Mouse (Mus musculus): Measurements from ENCODE around the gene Slc44a5. TPM values are rescaled to one million over a fixed set of nuclear protein-coding genes. Genes with fewer than 3 reads are reported as not detected.
"Not testable (repeated sequence)": the region's sequence is repeated elsewhere in the genome, so short reads cannot be mapped to it uniquely, and the experiment has no call there.

Gene Slc44a5
- total RNA-seq, 2 experiments from 2014 or later: 18.9 to 23.0 TPM

GRCm38 (mm10) chr3:154149778-154150177 is 176.5 kb downstream of the Slc44a5 start:
- intact Hi-C loops (cut with DNase I): no loop called here
- no peak for DNase-seq

GRCm38 (mm10) chr3:154153541-154153940 is 180.3 kb downstream of the Slc44a5 start:
- DNase-seq; intact Hi-C loops (cut with DNase I): not testable (repeated sequence)

DNA sequence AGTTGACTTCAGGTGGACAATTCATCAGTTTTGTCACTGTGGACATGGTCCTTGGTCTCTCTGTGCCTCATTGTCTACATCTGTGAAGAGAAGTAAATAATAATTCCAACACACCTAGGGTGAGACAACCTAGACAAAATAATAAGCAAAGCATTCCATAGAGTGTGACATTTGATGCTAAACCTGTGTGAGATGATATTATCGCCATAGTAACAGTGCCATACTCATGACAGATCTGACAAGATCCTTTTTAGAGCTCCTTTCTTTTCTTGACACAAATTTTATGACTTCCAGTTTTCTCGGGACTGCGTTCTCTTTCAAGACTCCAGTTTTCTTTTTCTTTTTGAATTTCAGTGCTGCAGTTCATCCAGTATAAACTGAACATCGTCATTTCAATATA is 192.6 kb downstream of the Slc44a5 start:
- intact Hi-C loops (cut with DNase I): no loop called here
- DNase-seq: no peak

DNA sequence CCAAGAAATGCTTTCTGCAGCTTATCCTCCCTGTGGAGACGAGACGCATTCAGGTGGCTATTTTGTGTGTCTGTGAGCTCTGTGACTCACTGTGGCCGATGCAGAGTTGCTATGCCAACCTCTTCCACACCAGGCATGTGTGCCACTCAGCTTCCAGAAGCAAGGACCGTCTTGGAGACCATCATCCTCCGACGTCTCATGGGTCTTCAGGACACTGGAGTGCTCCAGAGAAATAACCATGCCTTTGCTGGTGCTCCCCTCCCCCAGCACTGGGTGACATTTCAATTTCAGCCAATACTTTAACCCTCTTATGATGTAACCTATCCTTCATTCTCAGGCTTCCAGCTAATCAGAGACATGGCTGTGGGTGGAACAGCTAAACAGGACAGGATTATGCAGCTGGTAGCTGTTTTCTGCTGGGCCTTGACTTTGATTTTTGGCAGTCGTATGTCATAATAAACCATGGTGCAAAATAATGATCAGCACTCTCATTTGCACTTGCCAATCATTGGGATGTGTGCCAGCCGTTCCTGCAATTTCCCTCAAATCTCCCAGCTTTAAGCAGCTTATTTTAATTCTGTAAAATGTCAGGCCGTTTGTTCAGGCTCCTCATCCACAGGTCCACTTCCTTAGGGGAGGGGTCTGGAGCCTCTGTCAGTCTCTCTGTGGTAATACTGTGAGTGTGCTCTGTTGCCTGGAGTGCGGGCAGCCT is 198.8 kb downstream of the Slc44a5 start:
- peak; percentile 15 for DNase-seq
- intact Hi-C loops (cut with DNase I): no loop called here

DNA sequence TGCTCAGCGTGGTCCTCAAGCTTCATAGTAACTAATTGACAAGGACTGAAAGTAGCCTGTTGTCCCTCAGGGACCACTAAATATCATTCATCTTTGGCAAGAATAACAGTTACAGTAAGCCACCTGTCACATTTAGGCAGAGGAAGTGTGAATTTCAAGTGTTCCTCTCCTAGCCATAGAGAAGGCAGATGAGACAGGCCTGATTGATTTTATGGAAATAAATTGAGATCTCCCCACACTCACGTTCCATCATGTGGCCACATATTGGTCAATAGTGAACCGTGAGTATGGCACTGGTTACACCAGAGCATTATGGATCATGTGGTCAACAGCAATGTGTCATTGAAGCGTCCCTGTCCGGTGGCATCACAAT is 199.3 kb downstream of the Slc44a5 start:
- DNase-seq: no peak
- intact Hi-C loops (cut with DNase I): no loop called here

DNA sequence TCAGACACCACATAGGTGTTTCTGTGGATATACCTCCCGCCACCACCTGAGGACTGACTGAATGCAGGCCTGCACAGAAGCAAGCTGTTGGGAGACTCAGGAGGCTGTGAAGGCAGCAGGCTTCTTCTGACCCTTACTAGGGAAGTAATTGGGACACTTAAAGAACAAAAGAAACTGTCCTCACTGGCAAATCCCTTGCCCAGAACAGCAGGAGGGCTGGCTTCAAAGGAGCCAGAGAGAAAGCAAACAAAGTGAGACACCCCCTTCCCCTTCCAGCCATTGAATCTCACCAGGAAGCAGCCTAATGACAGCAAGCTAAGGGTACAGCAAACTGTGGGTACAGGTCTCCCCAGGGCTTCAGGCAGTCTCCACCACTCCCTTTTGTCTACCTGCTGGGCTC is 200.3 kb downstream of the Slc44a5 start:
- DNase-seq: no peak
- intact Hi-C loops (cut with DNase I): no loop called here

DNA sequence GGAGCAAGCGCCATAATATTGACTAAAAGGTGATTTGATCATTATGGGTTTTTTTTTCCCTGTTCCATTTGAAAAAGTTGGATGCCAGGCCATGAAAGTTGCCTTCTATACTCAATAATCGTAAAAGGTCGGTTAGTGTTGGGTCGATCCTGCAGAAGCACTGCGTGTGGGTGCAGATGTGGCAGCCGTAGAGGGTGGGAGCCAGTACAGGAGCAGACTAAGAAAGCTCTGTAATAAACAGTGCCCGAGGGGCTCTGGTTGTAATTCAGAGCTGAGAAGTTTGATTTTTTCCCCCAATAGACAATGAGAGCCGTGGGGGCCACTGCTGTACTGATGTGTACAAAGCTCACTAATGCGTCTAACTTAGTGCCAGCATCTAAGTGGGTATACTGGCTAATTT is 200.8 kb downstream of the Slc44a5 start:
- DNase-seq: no peak

DNA sequence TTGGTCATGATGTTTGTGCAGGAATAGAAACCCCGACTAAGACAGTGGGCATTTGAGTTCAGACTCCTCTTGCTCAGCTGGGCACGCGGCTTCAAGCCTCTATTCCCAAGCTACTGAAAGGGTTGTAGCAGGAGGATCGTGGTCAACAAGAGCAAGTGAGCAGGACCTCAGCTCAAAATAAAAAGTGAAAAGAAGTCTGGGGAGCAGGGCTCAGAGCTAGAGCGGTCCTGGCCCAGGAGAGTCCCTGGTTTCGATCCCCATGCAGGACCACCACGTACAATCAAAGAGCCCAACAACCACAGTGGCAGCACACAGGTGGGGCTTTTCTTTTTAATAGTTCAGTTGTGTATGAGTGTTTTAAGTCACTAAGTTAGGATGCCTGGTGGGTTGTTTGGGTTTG is 201.5 kb downstream of the Slc44a5 start:
- no peak for DNase-seq
- intact Hi-C loops (cut with DNase I): no loop called here

More for the DNA sequence above, 200.8 kb downstream of the Slc44a5 start:
- intact Hi-C loops (cut with DNase I): no loop called here

DNA sequence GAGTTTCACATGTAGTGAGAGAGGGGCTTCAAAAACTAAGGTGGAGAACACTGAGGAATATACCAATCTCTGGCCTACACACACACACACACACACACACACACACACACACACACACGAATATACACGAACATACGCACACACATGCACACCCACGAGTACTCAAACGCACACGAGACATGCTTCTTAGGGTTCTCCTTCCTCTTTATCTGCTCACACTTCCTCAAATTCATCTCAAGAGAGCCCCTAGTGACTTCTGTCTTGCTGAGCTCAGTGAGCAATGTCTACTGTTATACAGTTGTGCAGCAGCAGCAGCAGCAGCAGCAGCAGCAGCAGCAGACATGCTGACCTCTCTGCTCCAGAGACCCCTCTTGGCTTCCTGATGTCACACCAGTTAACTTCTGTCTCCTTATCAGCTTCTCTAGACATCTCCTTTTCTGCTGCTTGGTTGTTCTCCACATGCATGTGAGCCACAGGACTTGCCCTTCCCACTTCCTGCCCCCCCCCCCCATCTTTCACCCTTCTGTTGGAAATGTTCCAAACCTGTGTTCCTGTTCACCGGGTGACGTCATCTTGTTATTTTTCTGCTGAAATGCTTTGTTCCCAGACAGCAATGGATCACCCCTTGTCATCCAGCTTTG is 204.5 kb downstream of the Slc44a5 start:
- no peak for DNase-seq
- intact Hi-C loops (cut with DNase I): no loop called here

DNA sequence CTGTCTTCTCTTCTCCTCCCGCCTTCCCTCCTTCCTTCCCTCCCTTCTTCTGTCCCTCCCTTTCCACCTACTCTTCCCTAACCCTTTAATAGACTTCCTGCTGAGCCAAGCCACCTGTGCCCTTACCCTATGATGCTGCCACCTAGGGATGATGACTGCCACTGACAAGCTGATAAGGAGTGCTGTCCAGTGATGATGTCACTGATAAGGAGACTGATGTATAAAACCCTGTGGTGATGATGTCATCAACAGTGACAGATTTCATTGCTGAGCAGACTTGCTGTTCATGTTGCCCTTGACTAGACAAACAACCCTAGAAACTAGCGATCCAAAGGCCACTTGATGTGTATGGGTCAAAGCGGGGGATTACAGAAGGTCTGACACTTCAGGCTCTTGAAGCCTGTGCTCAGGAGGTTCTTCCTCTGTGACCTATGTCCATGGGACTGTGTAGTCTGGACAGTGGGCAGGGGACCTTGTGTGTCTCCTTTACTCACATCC is 206.2 kb downstream of the Slc44a5 start:
- intact Hi-C loops (cut with DNase I): no loop called here
- DNase-seq: no peak

DNA sequence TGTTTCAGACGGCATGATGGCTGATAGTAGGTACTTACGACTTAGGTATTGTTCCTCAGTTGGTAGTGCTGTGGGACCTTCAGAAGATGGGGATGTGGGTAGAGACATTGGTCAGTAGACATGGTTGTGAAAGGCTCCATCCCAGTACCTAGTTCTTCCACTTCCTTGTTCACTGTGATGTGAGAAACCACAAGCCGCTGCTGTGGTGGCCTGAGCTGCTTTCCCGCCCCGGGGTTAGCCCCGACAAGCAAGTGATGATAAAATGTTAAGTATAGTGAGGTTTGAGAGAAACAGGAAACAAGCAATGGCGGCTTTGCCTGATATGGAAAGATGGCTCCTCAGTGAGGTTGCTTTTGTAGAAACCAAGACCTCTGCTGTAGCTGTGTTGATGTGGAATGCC is 209.8 kb downstream of the Slc44a5 start:
- no peak for DNase-seq

GRCm38 (mm10) chr3:154183957-154184356 is 210.7 kb downstream of the Slc44a5 start:
- no peak for DNase-seq
- intact Hi-C loops (cut with DNase I): no loop called here

More for the DNA sequence above, 209.8 kb downstream of the Slc44a5 start:
- intact Hi-C loops (cut with DNase I): no loop called here

DNA sequence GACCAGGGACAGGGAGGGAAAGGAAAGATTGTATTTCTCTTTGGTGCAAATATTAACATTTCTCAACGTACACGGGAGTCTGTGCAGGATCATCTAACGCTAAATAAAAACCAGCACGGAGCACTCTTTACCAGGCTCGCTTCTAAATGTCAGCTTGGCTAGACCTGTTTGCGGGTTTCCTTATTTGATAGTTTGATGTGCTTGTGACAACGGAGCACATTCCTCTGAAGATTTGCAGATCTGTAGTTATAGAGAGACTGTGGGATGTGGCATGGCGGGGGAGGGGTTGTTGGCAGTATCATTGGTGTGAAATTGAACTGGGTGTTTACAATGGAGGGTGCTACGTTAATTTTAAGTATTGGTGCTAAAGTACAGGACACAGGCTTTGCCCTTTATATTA is 215.4 kb downstream of the Slc44a5 start:
- DNase-seq: no peak
- intact Hi-C loops (cut with DNase I): no loop called here

GRCm38 (mm10) chr3:154192328-154193030 is 219.2 kb downstream of the Slc44a5 start:
- DNase-seq: no peak
- intact Hi-C loops (cut with DNase I): no loop called here

DNA sequence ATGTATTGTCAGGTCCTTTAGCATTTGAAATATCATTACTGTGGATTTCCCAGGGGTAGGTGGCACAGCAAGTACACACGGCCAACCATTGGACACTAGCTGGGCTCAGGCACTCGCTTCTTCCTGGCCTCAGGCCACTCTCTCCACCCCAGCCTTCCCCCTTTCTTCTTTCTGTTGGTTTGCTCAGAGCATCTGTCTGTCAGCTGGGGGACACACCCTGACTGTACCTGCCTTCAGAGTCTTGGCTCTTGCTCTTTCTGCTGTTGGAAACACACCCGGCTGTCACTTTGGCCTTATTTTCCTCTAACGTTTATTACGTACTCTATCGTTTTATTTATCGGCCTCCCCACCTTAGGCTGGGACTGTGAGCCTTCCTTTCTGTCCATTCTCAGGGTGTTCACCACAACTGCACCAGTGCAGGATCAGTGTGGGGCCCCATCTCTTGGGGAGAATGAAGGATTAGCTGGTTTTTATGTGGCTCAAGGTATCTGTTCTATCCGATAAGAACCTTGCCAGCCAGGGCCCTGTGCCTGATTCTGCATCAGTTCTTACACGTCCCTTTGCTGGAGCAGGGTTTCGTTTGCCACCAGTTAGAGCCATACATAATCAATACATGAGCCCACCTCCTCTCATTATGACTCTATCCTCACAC is 220.1 kb downstream of the Slc44a5 start:
- DNase-seq: no peak
- intact Hi-C loops (cut with DNase I): no loop called here

- intact Hi-C loops (cut with DNase I): no loop called here
- no peak for DNase-seq
These were observed 227.2 kb downstream of the Slc44a5 start for GRCm38 (mm10) chr3:154200422-154200828.

- no peak for DNase-seq
- intact Hi-C loops (cut with DNase I): no loop called here
These were observed 228.6 kb downstream of the Slc44a5 start for GRCm38 (mm10) chr3:154201796-154202195.

- intact Hi-C loops (cut with DNase I): no loop called here
- no peak for DNase-seq
These were observed 229.1 kb downstream of the Slc44a5 start for GRCm38 (mm10) chr3:154202383-154202782.

DNA sequence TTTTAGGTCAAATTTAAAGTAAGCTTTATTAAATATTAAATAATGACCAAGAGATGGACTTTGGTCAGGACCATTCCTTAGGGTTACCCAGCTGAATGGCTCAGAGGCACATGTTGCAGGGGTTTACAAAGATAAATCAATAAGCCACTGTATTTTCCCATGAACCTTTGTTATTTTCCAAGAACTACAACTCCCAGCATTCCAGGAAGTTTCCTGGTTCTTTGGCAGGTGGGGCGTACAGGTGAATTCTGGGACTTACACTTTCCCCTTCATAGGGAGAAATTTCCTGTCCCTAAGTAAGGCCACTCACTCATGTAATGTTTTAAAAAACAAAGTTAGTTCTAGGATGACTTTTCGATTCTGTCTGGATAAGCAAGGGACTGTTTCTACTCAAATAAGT is 235.2 kb downstream of the Slc44a5 start:
- intact Hi-C loops (cut with DNase I): no loop called here
- DNase-seq: no peak

DNA sequence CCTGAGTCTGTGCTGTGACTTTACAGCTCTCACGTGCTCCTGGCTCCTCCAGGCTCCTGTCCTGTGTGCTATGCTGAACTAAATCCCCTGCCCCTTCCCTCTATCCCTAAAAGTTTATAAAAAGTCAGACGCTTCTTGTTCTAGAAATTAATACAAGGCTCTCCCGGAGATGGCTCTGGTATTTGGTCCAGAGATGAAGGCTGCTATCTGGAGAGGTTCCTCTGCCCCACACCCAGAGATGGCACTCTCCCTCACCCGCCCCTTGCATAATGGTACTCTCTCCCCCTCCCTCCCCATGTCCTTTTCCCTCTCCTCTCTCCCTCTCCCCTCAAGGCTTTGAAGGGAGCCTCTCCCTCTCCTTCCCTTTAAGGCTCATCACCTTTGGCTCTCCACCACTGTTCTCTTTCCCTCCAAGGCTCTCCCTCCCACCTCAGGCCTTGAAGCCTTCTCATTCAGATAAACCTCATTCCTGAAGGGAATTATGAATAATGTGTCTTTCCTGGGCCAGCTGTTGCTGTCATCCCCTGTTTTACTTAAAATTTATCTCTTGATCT is 236.0 kb downstream of the Slc44a5 start:
- intact Hi-C loops (cut with DNase I): no loop called here
- no peak for DNase-seq
